Mouse (Mus musculus) CD8-positive naive resting alpha-beta T cell, adult 2 months (primary cell): ENCODE measurements around the gene Acpp.
A peak's percentile ranks its signal among the peaks of the same experiment; 100 is the strongest.

Experiments used
- DNase-seq, 2 experiments: peaks; one replicate each; pipeline ENCODE4 v3.0.0; 2022; ENCODE audit warnings: low read depth in 2 of 2, low spot score in 2 of 2

Gene Acpp

GRCm38 (mm10) chr9:104305333-104306111 lies 32.0 kb downstream of the Acpp start:
- no peak for DNase-seq

- DNase-seq: no peak
These were observed 32.7 kb downstream of the Acpp start for GRCm38 (mm10) chr9:104304800-104305199.

GRCm38 (mm10) chr9:104304376-104304775 lies 33.2 kb downstream of the Acpp start:
- no peak for DNase-seq

GRCm38 (mm10) chr9:104300569-104300968 lies 37.0 kb downstream of the Acpp start:
- no peak for DNase-seq

GRCm38 (mm10) chr9:104297041-104297440 lies 40.5 kb downstream of the Acpp start:
- DNase-seq: no peak

GRCm38 (mm10) chr9:104284934-104285333 lies 52.6 kb downstream of the Acpp start:
- DNase-seq: no peak

- no peak for DNase-seq
These were observed 55.0 kb downstream of the Acpp start for GRCm38 (mm10) chr9:104282536-104282935.

- DNase-seq: no peak
These were observed 55.8 kb downstream of the Acpp start for GRCm38 (mm10) chr9:104281737-104282136.

GRCm38 (mm10) chr9:104280725-104281495 lies 56.6 kb downstream of the Acpp start:
- DNase-seq: no peak

GRCm38 (mm10) chr9:104277528-104278162 lies 59.9 kb downstream of the Acpp start:
- peak; percentile 24 to 37 for DNase-seq

GRCm38 (mm10) chr9:104275084-104275785 lies 62.3 kb downstream of the Acpp start:
- DNase-seq: no peak

- no peak for DNase-seq
These were observed 65.5 kb downstream of the Acpp start for GRCm38 (mm10) chr9:104272057-104272456.

- DNase-seq: no peak
These were observed 65.9 kb downstream of the Acpp start for GRCm38 (mm10) chr9:104271642-104272041.

GRCm38 (mm10) chr9:104269944-104270343 lies 67.6 kb downstream of the Acpp start:
- DNase-seq: no peak

GRCm38 (mm10) chr9:104269349-104269871 lies 68.1 kb downstream of the Acpp start:
- DNase-seq: no peak

GRCm38 (mm10) chr9:104264567-104264966 lies 73.0 kb downstream of the Acpp start:
- no peak for DNase-seq

GRCm38 (mm10) chr9:104262823-104263352 lies 74.7 kb downstream of the Acpp start, which contains the start of gene Dnajc13:
Gene Dnajc13 (minus strand): TSS chr9:104262930.
- DNase-seq: peak; percentile 96 to 97

GRCm38 (mm10) chr9:104262016-104262762 lies 75.4 kb downstream of the Acpp start:
- peak in 1 of 2 experiments; percentile 2 for DNase-seq

- no peak for DNase-seq
These were observed 77.2 kb downstream of the Acpp start for GRCm38 (mm10) chr9:104260306-104260705.

- no peak for DNase-seq
These were observed 81.5 kb downstream of the Acpp start for GRCm38 (mm10) chr9:104256085-104256484.
